Mouse (Mus musculus) mouse embryonic stem cell (cell line): Measurements from ENCODE around the gene Ddx31.

ENCODE experiments used
- in situ Hi-C, 2 experiments: fragments of 300-500 bp; cut with MboI; formaldehyde crosslinking; loops; 1 replicate in 1 of 2; 3 replicates in 1 of 2; pipeline ENCODE4 v1.14.3; 2019 to 2020; ENCODE audit warnings: low sequenced_read_pairs in 2 of 2, low pct_unique_long_range_greater_than_20kb in 1 of 2, mixed read lengths in 1 of 2; ENCODE audit not compliant: unreplicated experiment in 1 of 2

Gene Ddx31

DNA sequence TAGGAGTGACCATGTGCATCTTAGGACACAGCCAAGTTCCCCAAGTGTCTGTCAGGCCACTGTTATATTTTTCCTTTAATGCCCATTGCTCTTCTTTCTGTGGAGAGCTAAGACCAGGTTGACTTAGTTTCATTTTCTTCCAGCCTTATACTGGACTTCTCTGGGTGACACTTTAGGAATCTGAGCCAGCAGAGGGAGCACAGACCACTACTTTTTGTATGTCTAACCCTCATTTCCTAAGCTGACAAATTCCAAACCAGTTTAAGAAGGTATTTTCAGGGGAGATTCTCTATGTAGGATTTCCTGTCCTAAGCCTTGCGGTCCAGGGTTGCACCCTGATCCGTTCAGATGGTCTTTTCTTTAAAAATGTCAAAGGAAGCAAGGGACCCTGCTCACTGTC is 15.6 kb downstream of the Ddx31 start:
- in situ Hi-C loops: no loop called here

DNA sequence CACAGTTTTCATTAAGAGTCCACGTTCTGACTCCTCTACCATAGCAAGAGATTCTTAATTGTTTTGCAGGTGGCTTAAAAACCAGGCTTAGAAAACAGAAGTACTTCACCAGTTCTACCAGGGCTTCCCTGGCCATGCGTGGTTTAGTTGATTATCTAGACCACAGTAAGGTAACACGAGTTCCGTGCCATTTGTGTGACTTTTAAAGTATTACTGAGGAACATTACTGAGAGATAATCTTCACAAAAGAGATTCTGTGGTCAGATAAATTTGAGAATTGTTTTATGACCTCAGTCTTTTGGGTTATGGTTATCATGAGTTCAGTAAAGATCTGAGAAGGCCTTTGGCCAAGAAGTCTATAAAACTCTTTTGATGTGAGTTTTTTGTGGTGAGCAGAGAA is 19.1 kb downstream of the Ddx31 start:
- in situ Hi-C loops: no loop called here

DNA sequence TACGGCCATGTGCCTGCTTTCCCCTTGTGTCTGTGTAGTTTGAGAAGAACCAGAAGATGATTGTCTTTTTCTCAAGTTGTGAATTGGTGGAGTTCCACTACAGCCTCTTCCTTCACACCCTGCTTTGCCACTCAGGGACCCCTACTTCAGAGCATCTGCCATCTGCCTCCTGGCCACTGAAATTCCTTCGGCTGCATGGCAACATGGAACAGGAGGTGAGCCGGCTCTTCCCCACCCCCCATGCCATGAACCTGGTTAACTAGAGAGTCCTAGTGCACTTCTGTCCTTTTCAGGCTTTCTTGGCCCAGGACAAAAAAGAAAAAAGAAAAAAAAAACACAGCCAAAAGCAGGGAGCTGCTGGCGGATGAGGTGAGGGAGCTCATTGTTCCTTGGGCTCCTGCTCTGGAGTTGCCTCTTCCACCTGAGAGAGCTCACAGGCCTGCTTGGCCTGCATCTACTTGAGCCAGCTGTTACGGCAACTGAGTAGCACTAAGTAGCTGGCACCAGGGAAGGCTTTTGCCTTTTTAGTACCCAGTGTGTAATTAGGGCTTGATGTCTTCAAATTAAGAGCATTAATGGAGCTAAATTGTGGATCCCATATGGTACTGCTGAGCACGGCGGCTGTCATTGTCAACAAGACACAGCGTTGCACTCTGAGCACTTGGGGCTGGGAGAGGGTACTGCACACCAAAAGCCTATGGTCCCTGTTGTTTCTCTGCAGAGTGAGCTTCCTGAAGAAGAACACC is 20.6 kb downstream of the Ddx31 start:
- in situ Hi-C loops: no loop called here

DNA sequence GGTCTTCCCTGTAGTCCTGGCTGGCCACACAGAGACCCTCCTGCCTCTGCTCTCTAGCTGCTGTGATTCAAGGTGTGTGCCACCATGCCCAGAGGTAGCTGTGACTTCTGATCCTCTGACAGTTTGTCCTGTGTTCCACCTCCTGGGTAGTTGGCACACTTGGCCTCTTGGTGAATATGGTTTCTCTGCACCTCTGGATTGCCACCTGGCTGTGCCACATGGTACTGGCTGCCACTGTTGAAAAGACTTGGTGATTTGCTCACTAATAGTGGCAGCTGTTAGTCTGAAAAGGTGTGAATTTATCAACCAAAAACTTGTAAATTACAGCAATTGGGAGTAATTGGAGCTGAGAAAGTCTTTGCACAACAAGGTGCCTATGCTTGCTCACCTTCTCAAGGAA is 23.7 kb downstream of the Ddx31 start:
- in situ Hi-C loops: no loop called here

DNA sequence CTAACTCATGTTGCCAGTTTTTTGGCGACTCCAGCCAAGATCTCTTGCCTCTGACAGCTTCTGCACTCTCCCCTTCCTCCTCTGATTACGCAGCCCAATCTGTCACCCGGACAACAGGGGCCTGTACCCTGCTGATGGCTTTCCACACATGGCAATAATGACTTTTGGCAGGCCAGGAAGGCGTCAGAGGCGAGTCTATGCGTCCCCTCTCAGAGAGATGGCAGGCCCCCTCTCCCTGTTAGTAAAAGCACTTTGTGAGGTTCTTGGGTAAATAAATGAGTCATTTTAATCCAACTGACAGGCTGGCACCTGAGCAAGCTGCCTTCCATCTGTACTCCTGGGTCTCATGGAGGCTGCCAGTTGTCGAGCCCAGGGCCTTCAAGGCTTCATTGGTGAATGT is 27.3 kb downstream of the Ddx31 start:
- in situ Hi-C loops: no loop called here

DNA sequence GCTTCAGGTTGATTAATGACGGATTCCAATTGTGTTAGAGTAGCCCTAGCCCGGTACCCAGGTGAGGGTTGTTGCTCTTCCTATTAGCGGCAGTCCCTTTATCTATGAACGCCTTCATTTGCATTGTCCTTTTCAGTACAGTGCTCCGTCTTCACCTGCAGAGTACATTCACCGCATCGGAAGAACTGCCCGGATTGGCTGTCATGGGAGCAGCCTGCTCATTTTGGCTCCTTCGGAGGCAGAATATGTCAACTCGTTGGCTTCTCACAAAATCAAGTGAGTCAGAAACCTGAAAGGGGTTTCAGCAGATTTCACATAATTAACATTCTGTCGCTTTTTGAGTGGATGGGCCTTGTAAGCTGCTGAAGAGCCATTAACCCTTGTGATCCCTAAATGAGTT is 35.3 kb downstream of the Ddx31 start:
- in situ Hi-C loops: no loop called here

DNA sequence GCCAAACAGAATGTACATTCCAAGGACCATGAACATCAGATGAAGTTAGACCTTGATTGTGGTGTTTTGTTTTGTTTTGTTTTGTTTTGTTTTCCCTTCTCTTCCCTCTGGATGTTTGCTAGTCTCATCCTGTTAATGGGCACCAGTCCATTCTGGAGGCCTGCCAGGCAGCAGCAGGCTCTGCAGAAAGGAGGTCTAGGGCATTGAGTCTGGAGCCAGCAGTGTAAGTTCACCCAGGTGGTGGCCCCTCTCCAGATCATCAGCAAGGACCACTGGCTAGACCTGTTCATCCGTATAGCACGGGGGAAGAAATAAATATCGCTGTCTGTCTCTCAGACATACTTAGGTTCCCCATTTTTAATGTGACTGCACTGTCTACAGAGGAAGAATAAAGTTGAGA is 41.1 kb downstream of the Ddx31 start:
- in situ Hi-C loops: no loop called here

DNA sequence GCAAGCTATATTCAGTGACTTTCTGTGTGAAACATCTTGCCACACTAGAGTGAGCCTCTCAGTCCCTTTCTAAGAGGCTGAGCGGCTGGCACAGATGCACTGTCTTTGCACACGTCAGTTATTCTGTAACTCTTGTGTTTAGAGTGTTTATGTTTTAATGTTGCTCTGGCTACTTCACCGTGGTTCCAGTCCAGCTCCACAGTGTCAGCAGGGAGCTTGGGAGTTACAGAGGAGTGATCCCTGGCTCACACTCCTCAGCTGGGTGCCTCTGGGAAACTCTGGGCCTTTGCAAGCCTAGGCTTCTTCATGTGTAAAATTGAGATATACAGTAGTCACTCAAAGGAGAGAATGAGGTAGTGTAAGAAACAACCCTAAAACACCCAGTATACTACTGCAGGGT is 41.8 kb downstream of the Ddx31 start:
- in situ Hi-C loops: no loop called here

DNA sequence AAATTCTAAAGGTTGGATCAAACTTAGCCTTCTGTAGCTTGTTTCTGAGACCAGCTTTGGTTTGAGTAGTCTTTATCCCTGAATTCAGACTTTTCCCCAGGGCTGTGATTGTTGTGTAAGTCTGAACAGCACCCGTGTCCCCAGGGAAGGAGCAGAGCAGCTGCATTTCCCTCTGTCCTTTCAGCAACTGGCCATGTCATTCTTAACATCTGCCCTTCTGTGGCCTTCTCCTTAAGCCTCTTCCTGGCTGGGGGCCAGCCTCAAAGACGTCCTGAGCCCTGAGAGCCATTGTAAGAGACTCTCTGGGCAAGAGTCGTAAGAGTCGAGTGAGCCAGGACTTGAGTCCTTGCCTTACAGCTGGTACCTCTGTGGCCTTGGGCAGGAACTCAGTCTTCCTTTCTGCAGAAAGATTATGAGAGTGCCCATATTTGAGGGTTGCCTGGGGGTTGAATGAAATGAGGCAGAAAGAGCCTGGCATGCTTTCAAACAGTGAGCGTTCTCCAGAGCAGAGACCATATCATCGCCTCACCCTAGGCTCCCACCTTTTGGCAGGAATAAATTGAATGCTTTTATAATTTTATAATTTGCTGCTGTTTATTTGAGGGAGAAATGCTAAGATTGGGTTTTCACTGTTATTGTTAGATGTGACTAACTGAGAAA is 42.8 kb downstream of the Ddx31 start:
- in situ Hi-C loops: no loop called here

DNA sequence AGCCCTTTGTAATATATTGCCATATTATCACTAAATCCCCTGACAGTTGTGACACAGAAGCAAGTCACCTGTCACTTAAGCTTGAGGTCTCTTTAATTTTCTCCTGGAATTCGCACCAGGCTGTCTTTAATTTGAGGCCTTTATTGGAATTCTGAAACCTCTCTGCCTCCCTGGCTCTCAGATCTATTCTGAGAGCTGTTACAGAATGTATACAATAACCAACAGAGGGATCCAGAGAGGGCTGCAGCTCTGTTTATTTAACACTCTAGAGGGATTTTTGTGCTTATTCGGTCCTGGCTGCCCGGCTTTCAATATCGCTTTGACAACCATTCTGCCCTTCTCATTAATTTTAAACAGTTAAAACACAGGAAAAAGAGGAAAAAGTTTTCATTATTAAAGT is 44.7 kb downstream of the Ddx31 start:
- in situ Hi-C loops: no loop called here

DNA sequence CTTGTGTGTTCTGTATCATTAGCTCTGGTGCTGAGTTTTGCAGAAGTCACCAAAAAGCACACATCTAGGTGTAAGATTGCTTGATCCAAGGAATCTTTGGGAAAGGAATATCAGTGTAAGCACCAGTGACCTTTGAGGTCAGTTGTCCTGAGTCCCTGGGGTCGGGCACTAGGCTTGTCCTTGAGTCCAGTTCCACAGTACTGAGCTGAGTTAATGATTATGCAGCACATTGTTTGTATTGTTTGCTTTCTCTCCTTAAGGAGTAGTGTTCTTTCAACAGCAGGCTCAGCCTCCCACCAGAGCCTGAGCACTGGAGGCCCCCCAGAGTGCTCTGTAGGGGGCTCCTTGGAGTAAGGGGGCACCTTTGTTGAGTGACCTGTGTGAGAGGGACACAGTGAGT is 52.6 kb downstream of the Ddx31 start:
- in situ Hi-C loops: no loop called here

DNA sequence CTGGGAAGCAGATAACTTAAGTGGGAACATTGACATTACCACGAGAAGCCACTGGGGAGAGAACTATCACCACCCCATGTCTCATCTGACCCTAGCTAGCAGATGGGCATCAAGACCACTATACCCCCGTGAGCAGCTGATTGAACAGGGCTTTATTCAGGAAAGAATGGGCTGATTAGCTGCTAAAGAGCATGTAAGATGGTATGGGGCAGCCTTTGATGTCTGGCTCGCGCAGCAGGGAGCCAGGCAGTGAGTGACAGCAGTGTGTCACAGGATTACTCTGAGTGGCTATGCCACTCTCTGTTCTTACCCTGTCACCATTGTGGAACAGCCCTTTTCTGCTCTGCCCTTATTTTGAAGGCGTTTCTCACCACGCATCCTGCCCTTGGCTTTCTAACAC is 53.3 kb downstream of the Ddx31 start:
- in situ Hi-C loops: no loop called here

DNA sequence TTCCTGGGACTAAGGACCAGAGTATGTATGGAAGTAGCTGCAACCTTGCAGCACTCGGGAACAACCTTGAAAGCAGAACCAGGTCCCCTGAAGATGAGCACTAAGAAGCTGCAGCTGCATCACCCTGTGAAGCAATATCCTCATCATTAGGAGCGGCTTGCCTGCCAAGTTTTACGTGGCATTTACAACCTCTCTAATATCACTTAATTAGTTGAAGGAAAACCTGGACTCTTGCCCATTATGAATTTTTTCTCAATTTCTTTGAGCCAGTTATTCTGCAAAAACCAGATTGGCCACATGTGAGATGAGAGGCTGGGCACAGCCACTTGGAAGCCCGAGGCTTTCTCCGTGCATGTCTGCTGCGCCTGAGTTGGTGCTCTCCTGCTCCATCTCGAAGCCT is 55.7 kb downstream of the Ddx31 start:
- in situ Hi-C loops: no loop called here

DNA sequence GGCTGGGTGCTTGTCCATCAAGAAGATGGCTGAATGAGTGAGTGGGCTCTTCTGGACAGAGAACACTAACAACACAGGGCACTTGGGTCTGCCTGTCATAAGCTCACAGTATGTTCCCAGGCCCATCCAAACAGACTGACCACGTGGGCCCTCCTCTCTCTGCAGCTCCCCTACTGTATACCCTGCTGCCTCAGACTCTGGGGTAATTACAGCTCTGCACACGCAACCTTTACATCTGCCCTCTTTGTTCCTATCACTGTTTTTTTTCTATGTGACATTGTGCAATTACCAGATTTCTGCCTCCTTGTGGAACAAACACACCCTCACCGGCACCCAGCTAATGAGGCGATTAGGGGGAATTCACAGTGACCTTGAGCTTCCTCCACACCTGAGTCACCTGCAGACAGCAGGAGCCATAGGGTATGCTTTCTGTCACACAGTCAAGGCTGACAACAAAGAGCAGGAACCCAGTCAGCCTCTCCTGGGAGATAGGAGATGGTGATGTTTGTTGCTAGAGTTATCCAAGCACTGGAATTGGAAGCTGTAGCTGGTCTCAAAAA is 57.2 kb downstream of the Ddx31 start:
- in situ Hi-C loops: no loop called here

DNA sequence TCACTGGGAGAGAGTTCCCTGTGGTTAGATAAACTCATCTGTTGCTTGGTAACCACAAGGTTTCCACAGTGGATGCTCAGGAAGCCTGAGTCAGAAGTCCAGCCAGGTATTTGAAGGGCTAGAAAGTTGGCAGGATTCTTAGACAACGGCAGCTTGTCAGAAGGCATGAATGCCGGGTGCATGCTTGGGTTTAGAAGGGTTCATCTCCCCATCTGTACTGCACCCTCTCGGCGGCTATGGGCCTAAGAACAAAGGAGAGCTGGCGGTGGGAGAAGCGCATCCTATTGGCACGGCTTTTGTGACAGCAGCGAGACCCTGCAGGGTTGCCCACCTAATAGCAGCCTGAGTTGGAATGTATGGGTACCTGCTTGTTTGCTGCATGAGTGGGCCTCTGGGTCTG is 62.1 kb downstream of the Ddx31 start:
- in situ Hi-C loops: no loop called here

DNA sequence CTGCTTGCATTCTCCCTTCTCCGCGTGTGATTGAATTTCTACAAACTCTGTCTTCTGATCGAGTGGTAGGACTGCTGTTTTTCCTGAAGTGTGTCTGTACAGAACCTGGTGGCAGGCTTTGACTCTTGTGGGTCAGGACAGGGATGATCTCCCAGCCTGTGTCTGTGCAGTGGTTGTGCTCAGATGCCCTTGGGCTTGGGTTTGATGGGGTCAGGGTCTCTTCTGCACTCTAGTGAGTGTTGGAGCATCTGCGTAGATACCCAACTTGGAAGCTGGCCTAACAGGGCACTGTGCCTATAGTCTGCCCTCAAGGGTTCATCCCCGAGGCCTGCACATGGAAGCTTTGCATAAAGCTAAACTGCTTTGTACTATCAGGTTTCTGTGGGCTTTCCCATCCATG is 63.7 kb downstream of the Ddx31 start:
- in situ Hi-C loops: no loop called here

DNA sequence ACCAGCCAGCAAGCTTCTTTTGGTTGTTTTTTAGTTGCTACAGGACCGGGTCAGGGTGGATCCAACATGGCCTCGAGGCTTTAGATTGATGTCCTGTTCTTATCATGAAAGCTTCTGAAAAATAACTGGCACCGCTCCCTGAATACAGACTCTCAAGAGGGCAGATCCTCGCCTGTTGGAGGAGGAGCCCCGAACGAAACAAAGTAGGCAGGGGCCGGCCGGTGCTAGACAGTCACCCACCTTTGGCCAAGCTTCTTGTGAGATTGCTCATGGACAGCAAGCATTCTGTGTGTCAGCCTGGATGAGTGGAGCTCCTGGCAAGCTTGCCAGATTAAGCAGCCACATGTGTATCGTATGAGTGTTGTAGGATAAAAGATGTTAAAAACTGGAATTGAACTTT is 64.6 kb downstream of the Ddx31 start:
- in situ Hi-C loops: no loop called here

DNA sequence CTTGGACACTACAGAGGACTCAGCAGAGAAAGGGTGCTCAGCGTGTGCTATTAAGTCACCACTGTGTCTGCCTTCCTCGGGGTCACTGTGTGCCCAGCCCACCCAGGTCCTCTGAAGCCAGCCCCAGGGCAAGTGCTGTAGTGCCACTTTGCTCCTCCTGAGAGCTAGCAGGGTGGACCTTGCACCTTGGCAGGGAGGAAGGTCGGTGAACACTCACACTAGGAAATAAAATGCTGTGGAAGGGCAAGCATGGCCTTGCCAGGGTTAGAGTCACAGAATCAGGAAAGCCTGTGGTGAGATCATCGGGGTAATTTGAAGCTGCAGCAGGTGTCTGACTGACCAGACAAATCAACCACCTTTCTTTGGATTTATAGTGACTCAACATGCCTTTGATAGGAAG is 65.4 kb downstream of the Ddx31 start:
- in situ Hi-C loops: no loop called here

DNA sequence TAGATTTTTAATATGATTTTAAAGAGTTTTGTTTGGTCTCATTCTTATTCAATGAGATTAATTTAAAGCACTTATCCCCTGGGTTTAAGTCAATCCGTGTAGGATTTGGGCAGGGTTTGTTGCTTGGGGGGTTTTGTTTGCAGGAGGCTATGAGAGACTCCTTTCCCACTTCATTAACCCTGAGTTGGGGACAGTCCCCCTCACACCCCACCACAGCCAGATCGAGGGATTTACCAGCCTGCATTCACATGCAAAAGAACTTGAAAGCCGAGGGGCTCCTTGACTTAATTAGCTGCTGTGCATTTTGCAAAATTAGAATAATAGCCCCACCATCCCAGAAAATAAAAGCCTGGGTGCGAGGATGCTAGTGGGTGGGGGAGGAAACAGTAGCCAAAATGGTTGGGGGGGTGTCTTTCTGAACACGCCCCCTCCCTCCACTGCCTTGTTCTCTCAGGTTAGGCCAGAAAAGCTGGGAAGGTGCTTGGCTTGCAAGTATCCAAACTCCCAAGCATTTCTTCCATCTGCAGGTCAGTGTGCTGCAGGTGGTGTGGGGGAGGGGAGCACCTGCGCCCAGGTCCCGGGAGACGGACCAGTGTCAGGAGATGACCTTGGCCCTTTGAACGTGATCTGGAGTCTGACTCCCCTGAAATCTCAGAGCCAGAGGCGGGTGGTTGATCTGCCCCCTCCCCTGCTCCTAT is 67.6 kb downstream of the Ddx31 start:
- in situ Hi-C loops: no loop called here
